Mouse (Mus musculus) stomach, embryonic 16.5 days (tissue): ENCODE results near the gene Hoxd8. TPM values are rescaled to one million over a fixed set of nuclear protein-coding genes. Genes with fewer than 3 reads are reported as not detected.
A peak's percentile ranks its signal among the peaks of the same experiment; 100 is the strongest.

Source experiments
- ATAC-seq: fragments of 200-750 bp; cut with Nextera tagmentation; 2 replicates; pipeline ENCODE4 v1.8.0; 2017; ENCODE audit warnings: moderate number of reproducible peaks, moderate TSS enrichment; ENCODE audit not compliant: insufficient read depth, low FRiP score
- H3K27ac ChIP-seq: fragments of 300-500 bp; sonication (generic); 2 replicates; pipeline ENCODE4 v1.5.1; 2014; ENCODE audit warnings: low read length
- H3K27me3 ChIP-seq: fragments of 300-500 bp; sonication (generic); 2 replicates; pipeline ENCODE4 v1.6.1; 2014; ENCODE audit warnings: low read length, control low read depth, mixed read lengths; ENCODE audit not compliant: control insufficient read depth, insufficient read depth
- H3K36me3 ChIP-seq: fragments of 300-500 bp; sonication (generic); 2 replicates; pipeline ENCODE4 v1.6.1; 2014; ENCODE audit warnings: low read length; ENCODE audit not compliant: control insufficient read depth, insufficient read depth
- H3K4me1 ChIP-seq: fragments of 300-500 bp; sonication (generic); 2 replicates; pipeline ENCODE4 v1.6.1; 2014; ENCODE audit warnings: low read length, control low read depth, mixed read lengths; ENCODE audit not compliant: control insufficient read depth, insufficient read depth
- H3K4me2 ChIP-seq: fragments of 300-500 bp; sonication (generic); 2 replicates; pipeline ENCODE4 v1.6.1; 2014; ENCODE audit warnings: low read depth, low read length, mixed read lengths
- H3K4me3 ChIP-seq: fragments of 300-500 bp; sonication (generic); replicated peaks from 2 replicates; pipeline ENCODE4 v1.5.1; 2014; ENCODE audit warnings: mild to moderate bottlenecking, low read length
- H3K9ac ChIP-seq: fragments of 300-500 bp; sonication (generic); 2 replicates; pipeline ENCODE4 v1.6.1; 2014; ENCODE audit warnings: low read length
- H3K9me3 ChIP-seq: fragments of 300-500 bp; sonication (generic); replicated peaks from 2 replicates; pipeline ENCODE4 v1.6.1; 2016; ENCODE audit warnings: low read length, control low read depth; ENCODE audit not compliant: control insufficient read depth
- WGBS: fragments of 180-500 bp; shearing (Covaris S2); extraction: QIAGEN DNeasy Blood & Tissue Kit; methylation state at CpG from one replicate; pipeline ENCODE4 v1.1.7; 2014; 5-methylcytosine and 5-hydroxymethylcytosine counted together
- polyA plus RNA-seq: library from polyadenylated mRNA; unstranded; fragments of >200 nt; fragmentation: Nextera tagmentation; extraction: Ambion mirVana; gene quantifications from 2 replicates; pipeline ENCODE4 v1.2.1, GENCODE M21; 2015

The Hoxd8 gene
- polyA plus RNA-seq, 1 experiment from 2014 or later: 1.7 TPM

DNA sequence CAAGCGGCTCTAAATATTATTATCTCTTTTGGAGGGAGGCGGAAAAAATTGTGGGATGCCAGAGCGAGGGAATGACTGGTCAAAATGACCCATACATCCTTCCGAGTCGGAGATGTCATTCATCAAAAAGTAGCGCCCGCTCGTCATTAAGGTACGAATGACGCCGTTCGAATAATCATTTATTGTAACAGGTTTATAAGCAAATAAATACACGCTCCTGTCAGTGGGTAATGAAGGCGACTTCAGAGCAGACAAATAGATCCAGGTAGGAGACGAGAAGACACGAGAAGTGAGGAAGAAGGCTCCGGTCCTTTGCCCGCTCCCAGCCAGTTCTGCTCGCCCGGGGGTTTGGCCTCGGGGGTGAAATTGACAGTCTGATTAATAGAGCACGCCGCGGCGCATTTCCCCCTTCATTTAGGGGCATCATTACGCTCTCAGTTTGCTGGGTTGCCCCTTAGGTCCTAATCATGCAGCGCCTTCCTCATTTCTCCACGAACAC, 44.9 kb upstream of the Hoxd8 start, which contains the start of gene Evx2:
Evx2 (minus strand) TSS at position 51 of the 499 bp plus-strand sequence.
- Histone ChIP-seq H3K36me3 (no peaks in the 10 kb centered on the region), H3K4me3 (no peak within 1 kb of the TSS), H3K27ac (no peak within 1 kb of the TSS), H3K9me3 (no peaks in the 10 kb centered on the region), H3K4me2 (no peak within 1 kb of the TSS), H3K9ac (no peak within 1 kb of the TSS), H3K27me3 (peaks cover 85% of the 10 kb centered on the region), H3K4me1 (peaks cover 16% of the 10 kb centered on the region)
- no peak for ATAC-seq
- 3% methylated on average over 28 of the region's 28 CpGs for WGBS

DNA sequence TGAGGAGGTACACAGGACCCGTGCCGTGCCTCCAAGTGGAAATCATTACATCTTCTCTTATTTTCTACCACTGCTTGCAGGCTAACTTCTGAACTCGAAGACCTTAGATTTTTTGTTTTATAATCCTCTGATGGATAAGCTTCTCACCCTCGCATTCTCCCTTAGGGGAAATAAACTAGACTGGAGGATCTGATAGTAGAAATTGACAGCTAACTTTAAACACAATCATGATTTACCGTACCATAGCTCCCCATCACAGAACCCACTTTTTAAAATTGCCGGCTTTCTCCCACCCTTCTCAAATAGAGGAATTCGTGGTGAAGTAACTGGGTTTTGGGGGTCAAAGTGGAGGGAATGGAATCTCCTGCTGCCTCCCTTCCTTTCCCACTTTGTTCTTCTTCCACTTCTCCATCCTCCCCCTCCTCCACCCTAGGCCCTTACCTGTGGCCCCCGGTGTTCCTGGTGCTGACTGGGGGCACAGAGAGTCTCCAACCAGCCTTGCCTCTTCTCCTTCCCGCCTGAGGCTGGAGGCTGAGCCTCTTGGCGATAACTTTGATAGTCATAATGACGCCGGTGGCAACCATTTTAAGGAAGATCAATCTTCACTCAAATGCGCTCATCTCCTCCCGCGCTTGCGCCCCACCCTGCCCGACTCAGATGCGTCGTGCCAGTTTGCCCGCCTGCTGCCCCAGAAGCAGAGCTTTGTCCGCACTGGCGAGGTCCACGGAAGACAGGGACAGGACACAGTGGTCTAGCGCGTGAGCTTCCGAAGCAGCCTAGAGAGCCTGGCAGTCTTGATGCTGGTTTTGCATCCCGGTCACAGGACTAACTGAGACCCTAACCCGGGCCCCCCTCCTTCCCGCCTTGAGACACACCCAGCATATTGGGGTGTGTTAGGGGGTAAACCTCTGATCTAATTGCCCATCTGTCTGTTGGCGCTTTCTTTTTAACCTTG, 43.7 kb upstream of the Hoxd8 start:
- Histone ChIP-seq H3K27ac (no peak overlapping the region), H3K36me3 (no peaks in the 10 kb centered on the region), H3K4me1 (peaks cover 12% of the 10 kb centered on the region), H3K9me3 (no peaks in the 10 kb centered on the region), H3K9ac (no peak overlapping the region), H3K27me3 (peaks cover 83% of the 10 kb centered on the region), H3K4me2 (no peak overlapping the region), H3K4me3 (no peak overlapping the region)
- 4% methylated on average over 30 of the region's 30 CpGs for WGBS
- no peak for ATAC-seq

DNA sequence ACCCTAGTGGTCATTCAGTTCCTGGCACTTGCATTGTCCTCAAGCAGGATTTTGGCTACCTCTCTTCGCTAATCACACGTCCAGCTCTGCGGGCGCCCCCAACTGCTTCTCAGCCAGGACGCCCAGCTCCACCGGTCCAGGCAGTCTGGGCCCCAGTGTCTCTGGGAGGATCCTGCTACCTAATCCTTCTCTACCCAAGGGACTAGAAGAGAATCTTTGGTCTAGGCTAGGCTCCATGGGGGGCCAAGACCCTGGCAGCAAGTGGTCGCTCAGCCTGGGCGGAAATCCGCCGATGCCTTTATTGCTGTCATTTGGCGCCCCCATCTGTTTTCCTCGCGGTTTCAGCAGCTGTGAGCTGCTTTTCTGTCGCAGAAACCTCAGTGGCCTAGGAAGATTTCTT, 42.7 kb upstream of the Hoxd8 start:
- ATAC-seq: no peak
- Histone ChIP-seq H3K9me3 (no peaks in the 10 kb centered on the region), H3K36me3 (no peaks in the 10 kb centered on the region), H3K4me1 (peaks cover 7% of the 10 kb centered on the region; the same call in 1 of the 2 replicates), H3K27me3 (peaks cover 85% of the 10 kb centered on the region), H3K4me2 (peak overlapping the region; percentile 31; the same call in 1 of the 2 replicates), H3K9ac (no peak overlapping the region), H3K27ac (no peak overlapping the region), H3K4me3 (peak overlapping the region; percentile 21; the same call in 1 of the 2 replicates)
- WGBS: under 1% methylated on average over 14 of the region's 14 CpGs

DNA sequence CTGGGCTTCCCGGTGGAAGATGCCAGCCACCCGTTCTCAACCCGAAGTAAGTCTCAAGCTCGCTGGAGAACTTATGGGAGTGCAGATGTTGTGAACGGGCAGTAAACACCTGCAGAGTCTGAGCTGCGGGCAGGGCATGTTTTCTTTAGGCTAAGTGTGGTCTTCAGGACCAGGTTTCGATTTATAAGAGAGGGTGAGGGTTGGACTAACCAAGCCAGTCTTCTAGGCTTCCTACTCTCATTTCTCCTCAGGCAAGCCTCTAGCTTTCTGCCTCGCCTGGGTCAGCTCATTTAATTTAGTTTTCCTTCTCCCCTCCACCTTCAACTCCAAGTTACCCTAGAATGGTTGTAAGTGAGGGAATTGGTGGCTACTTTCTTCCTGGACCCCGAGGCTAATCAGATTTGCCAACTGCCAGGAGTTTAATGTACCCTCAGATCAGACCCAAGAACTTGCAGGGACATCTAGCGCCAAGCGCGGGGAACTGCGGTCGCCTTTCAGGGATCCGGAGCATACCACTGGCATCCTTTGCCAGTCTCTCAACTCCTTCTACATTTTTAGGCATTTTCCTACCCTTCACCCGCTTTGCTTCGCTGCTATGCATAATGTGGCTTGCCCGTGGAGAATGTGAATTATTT, 41.0 kb upstream of the Hoxd8 start:
- no peaks in the 10 kb centered on the region for H3K36me3 ChIP-seq
- no peak overlapping the region for H3K4me2 ChIP-seq
- no peak for ATAC-seq

DNA sequence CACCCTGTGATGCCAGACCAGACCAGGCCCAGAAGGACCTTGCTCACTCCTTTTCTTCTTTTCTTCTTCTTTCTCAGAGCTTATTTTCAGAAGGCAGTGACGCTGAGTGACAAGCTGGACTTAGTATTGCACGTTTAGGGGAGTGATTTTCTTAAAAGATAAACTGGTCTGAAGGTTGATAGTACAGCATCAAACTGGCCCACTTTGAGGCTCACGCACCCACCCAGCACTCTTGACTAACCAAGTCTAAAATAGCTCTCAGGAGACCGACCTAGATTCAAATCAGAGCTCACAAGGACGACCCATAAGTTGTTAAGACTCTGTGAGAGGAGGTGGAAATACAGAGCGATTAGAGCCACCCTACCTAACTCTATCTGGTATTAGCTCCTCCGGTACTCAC, 38.0 kb upstream of the Hoxd8 start:
- ATAC-seq: no peak
- H3K4me1 ChIP-seq: peaks cover 14% of the 10 kb centered on the region
- no peak overlapping the region for H3K9ac ChIP-seq
- H3K27me3 ChIP-seq: peaks cover 92% of the 10 kb centered on the region
- no peaks in the 10 kb centered on the region for H3K36me3 ChIP-seq
- H3K27ac ChIP-seq: no peak overlapping the region
- no peak overlapping the region for H3K4me2 ChIP-seq
- no peaks in the 10 kb centered on the region for H3K9me3 ChIP-seq
- WGBS: 2% methylated on average over 7 of the region's 7 CpGs
- no peak overlapping the region for H3K4me3 ChIP-seq

More for the DNA sequence above, 41.0 kb upstream of the Hoxd8 start:
- no peaks in the 10 kb centered on the region for H3K9me3 ChIP-seq
- H3K27me3 ChIP-seq: peaks cover 92% of the 10 kb centered on the region
- 2% methylated on average over 18 of the region's 18 CpGs for WGBS
- no peak overlapping the region for H3K4me3 ChIP-seq
- H3K4me1 ChIP-seq: peaks cover 11% of the 10 kb centered on the region
- H3K27ac ChIP-seq: no peak overlapping the region
- no peak overlapping the region for H3K9ac ChIP-seq

DNA sequence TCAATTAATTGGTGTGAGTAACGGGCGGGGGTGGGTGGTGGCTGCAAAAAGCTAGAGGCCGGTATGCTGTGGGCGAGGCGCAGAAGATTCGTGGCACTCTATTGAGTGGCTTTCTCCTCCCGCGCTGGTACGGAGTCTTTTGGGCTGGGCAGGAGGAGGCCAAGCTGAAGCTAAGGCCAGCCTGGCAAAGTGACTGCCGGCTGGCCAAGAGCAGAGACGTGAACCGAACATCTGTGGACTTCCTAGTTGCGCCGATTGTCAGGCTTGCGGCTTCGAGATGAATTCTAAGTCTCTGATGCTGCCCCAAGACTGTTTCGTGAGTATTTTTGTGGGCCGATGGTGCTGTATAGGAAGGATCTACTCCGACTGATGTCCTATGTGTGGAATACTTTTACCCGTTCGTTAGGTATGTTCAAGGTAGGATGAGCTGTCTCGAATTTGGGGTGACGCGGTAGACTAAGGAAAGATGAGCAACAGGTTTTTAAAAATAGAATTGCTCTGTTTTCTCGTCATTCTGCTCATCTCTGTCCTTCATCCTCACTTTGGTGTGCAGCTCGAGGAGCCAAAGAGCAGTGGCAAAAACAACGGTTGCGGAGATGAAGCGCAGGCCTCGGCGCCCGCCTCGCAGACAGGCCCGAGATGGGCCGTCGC, 37.1 kb upstream of the Hoxd8 start:
- H3K27ac ChIP-seq: no peak overlapping the region
- 0 out of 2 replicates have a peak, but pooled peaks have one; percentile 7 for ATAC-seq
- H3K36me3 ChIP-seq: no peaks in the 10 kb centered on the region
- H3K9me3 ChIP-seq: no peaks in the 10 kb centered on the region
- H3K9ac ChIP-seq: no peak overlapping the region
- no peak overlapping the region for H3K4me2 ChIP-seq
- no peak overlapping the region for H3K4me3 ChIP-seq
- H3K27me3 ChIP-seq: peaks cover 92% of the 10 kb centered on the region
- peaks cover 10% of the 10 kb centered on the region; the same call in 1 of the 2 replicates for H3K4me1 ChIP-seq
- WGBS: 4% methylated on average over 36 of the region's 36 CpGs

DNA sequence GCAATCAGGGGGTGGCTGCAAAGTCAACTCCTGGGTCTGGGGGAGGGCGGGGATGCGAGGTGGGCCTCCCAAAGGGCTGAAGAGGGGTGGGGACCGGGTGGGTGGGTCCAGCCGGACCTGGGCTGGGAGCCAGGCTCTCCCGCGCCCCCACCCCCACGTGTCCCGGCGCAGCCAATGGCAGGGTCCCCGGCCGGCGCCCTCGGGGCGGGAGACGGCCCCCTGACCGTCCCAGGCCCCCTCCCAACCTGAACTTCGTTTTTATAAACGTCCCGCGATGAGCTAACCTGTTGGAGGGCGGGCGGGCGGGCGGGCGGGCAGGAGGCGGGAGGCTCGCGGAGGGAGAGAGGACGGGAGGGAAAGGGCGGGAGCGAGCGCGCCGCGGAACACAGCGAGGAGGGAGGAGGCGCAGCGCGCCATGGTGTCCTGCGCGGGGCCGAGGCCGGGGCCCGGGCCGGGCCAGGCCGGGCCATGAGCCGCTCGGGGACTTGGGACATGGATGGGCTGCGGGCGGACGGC, 36.5 kb upstream of the Hoxd8 start, which contains the start of gene Hoxd13:
Hoxd13 (plus strand) TSS at position 469 of the 516 bp plus-strand sequence.
- H3K4me1 ChIP-seq: peaks cover 14% of the 10 kb centered on the region; the same call in 1 of the 2 replicates

DNA sequence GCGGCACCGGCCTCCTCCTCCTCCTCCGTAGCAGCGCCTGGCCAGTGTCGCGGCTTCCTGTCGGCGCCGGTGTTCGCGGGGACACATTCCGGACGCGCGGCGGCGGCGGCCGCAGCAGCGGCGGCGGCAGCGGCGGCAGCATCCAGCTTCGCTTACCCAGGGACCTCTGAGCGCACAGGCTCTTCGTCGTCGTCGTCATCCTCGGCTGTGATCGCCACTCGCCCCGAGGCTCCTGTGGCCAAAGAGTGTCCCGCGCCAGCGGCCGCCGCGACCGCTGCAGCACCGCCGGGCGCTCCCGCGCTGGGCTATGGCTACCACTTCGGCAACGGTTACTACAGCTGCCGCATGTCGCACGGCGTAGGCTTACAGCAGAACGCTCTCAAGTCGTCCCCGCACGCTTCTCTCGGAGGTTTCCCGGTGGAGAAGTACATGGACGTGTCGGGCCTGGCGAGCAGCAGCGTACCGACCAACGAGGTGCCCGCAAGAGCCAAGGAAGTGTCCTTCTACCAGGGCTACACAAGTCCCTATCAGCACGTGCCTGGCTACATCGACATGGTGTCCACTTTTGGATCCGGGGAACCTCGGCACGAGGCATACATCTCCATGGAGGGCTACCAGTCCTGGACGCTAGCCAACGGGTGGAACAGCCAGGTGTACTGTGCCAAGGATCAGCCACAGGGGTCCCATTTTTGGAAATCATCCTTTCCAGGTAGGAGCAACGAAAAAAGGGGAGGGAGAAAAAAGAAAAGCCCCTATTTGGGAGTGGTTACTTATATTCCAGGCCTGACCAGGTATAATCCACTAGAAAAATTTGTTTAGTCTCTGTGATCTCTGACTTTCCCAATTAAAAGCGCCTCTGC, 35.8 kb upstream of the Hoxd8 start:
- under 1% methylated on average over 69 of the region's 74 CpGs for WGBS
- H3K27me3 ChIP-seq: peaks cover 93% of the 10 kb centered on the region
- 0 out of 2 replicates have a peak, but pooled peaks have one; percentile 39 for ATAC-seq
- H3K27ac ChIP-seq: no peak overlapping the region
- H3K9me3 ChIP-seq: no peaks in the 10 kb centered on the region
- H3K9ac ChIP-seq: no peak overlapping the region; the same call in 1 of the 2 replicates
- peaks cover 14% of the 10 kb centered on the region; the same call in 1 of the 2 replicates for H3K4me1 ChIP-seq
- H3K4me3 ChIP-seq: peak overlapping the region; percentile 42
- H3K36me3 ChIP-seq: no peaks in the 10 kb centered on the region
- peak overlapping the region; percentile 46 for H3K4me2 ChIP-seq

More for the DNA sequence above, 36.5 kb upstream of the Hoxd8 start, which contains the start of gene Hoxd13:
- Histone ChIP-seq H3K27ac (no peak within 1 kb of the TSS), H3K36me3 (no peaks in the 10 kb centered on the region), H3K4me2 (peak within 1 kb of the TSS; percentile 46), H3K27me3 (peaks cover 93% of the 10 kb centered on the region), H3K9me3 (no peaks in the 10 kb centered on the region), H3K9ac (no peak within 1 kb of the TSS; the same call in 1 of the 2 replicates), H3K4me3 (peak within 1 kb of the TSS; percentile 42)
- peak; percentile 40; the same call in 1 of the 2 replicates for ATAC-seq
- WGBS: 0% methylated on average over 28 of the region's 51 CpGs
